Mouse (Mus musculus): ENCODE data around the gene Nelfcd.

- TF ChIP-seq CTCF (IDR thresholded peaks at IDR 0.05; ENCODE audit: insufficient read depth, low read length): no peak
- peak; percentile 55; the same call in 1 of the 2 replicates for TF ChIP-seq POLR2A (IDR thresholded peaks at IDR 0.05; ENCODE audit: borderline replicate concordance, extremely low read depth, low read depth, low read length)
Observed at GRCm38 (mm10) chr2:174463789-174464523, 48.4 kb downstream of the Nelfcd start, which contains the start of gene Atp5e.
